Mouse (Mus musculus) heart, postnatal 0 days (tissue): Measurements from ENCODE around the gene Brap. TPM values are rescaled to one million over a fixed set of nuclear protein-coding genes. Genes with fewer than 3 reads are reported as not detected.

ENCODE experiments used
- ATAC-seq: fragments of 200-750 bp; cut with Nextera tagmentation; 2 replicates; pipeline ENCODE4 v1.8.0; 2017; ENCODE audit warnings: low read depth, moderate number of reproducible peaks, moderate library complexity; ENCODE audit not compliant: insufficient read depth
- DNase-seq: peaks from one replicate; pipeline ENCODE4 v3.0.0-alpha.2; 2016; ENCODE audit warnings: low spot score
- H3K27ac ChIP-seq: fragments of 300-500 bp; sonication (generic); 2 replicates; pipeline ENCODE4 v1.5.1; 2014; ENCODE audit warnings: low read depth, mild to moderate bottlenecking
- H3K27me3 ChIP-seq: fragments of 300-500 bp; sonication (generic); 2 replicates; pipeline ENCODE4 v1.6.1; 2014; ENCODE audit warnings: low read length, mixed read lengths; ENCODE audit not compliant: control insufficient read depth, insufficient read depth
- H3K36me3 ChIP-seq: fragments of 300-500 bp; sonication (generic); replicated peaks from 2 replicates; pipeline ENCODE4 v1.6.1; 2014; ENCODE audit warnings: low read length, mixed read lengths; ENCODE audit not compliant: control insufficient read depth, insufficient read depth
- H3K4me1 ChIP-seq: fragments of 300-500 bp; sonication (generic); 2 replicates; pipeline ENCODE4 v1.6.1; 2014; ENCODE audit warnings: antibody characterized with exemption; ENCODE audit not compliant: control insufficient read depth, insufficient read depth
- H3K4me2 ChIP-seq: fragments of 300-500 bp; sonication (generic); 2 replicates; pipeline ENCODE4 v1.6.1; 2014; ENCODE audit warnings: low read depth, mild to moderate bottlenecking, low read length, moderate library complexity
- H3K4me3 ChIP-seq: fragments of 300-500 bp; sonication (generic); 2 replicates; pipeline ENCODE4 v1.5.1; 2014; ENCODE audit warnings: low read depth, low read length
- H3K9ac ChIP-seq: fragments of 300-500 bp; sonication (generic); replicated peaks from 2 replicates; pipeline ENCODE4 v1.6.1; 2014; ENCODE audit warnings: low read depth, low read length, mixed read lengths
- H3K9me3 ChIP-seq: fragments of 300-500 bp; sonication (generic); replicated peaks from 2 replicates; pipeline ENCODE4 v1.6.1; 2016; ENCODE audit warnings: low read length; ENCODE audit not compliant: control insufficient read depth
- CTCF ChIP-seq: IDR thresholded peaks from 2 replicates; pipeline ENCODE4 v1.5.1; 2016; ENCODE audit warnings: antibody characterized with exemption, control low read depth, low read depth
- EP300 ChIP-seq: IDR thresholded peaks from 2 replicates; pipeline ENCODE4 v1.6.1; 2016; ENCODE audit warnings: antibody characterized with exemption, low read depth
- WGBS: fragments of 180-500 bp; shearing (Covaris S2); extraction: QIAGEN DNeasy Blood & Tissue Kit; methylation state at CpG from one replicate; pipeline ENCODE4 v1.1.7; 2014; 5-methylcytosine and 5-hydroxymethylcytosine counted together
- polyA plus RNA-seq: library from polyadenylated mRNA; unstranded; fragments of >200 nt; fragmentation: Nextera tagmentation; extraction: Ambion mirVana; gene quantifications from 2 replicates; pipeline ENCODE4 v1.2.1, GENCODE M21; 2015
- total RNA-seq: library from RNA; depleted of rRNA; stranded (reverse); fragments of >200 nt; gene quantifications from 2 replicates; pipeline ENCODE4 v1.2.3, GENCODE M21; 2014; ENCODE audit warnings: low replicate concordance

Gene Brap
- total and polyA plus RNA-seq, 2 experiments from 2014 or later, result 23.2 to 32.9 TPM

DNA sequence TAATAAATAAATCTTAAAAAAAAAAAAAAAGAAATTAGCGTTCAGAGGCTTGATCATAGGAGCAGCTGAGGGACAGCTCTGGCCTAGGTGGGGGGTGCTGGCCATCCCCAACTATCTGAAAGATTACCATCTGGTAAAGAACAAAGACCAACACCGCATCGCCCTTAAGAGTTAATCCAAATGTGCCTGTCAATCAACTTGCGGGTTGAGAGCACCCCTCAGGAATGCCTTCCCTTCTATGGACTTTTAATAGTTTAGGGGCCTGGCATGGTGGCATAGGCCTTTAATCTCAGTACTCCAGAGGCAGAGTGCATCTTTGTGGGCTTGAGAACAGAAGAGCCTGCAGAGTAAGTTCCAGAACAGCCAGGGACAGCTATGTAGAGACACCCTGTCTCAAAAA lies 32.5 kb downstream of the Brap start:
- no peak for DNase-seq
- Histone ChIP-seq H3K36me3 (no peaks in the 10 kb centered on the region), H3K27me3 (no peaks in the 10 kb centered on the region), H3K27ac (no peak overlapping the region), H3K4me1 (no peaks in the 10 kb centered on the region), H3K4me3 (no peak overlapping the region), H3K4me2 (no peak overlapping the region), H3K9me3 (no peaks in the 10 kb centered on the region), H3K9ac (no peak overlapping the region)
- TF ChIP-seq CTCF (no peak), EP300 (no peak)
- WGBS, result 72% methylated on average over 4 of the region's 4 CpGs
- no peak for ATAC-seq

DNA sequence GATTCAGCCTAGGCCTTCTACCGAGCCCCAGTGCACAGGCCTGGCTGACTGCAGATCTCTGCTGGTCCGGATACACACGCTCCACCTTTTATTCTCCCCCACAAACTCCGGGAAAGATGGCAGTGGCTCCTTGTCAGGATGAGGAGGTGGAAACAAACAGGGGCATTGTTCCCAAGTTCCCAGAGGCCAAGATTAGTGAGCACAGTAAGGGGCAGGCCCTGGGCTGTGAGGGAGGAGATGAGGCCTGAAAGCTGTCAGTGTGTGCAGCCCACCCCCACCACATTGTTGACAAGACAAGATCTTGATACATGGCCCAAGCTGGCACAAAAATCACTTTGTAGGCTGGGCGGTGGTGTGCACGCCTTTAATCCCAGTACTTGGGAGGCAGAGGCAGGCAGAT lies 36.4 kb downstream of the Brap start:
- no peaks in the 10 kb centered on the region for H3K27me3 ChIP-seq
- H3K4me3 ChIP-seq, result no peak overlapping the region
- no peak overlapping the region for H3K9ac ChIP-seq
- TF ChIP-seq CTCF (no peak), EP300 (no peak)
- DNase-seq (no peak), ATAC-seq (no peak)
- H3K4me2 ChIP-seq, result no peak overlapping the region
- H3K4me1 ChIP-seq, result peaks cover 5% of the 10 kb centered on the region; the same call in 1 of the 2 replicates
- H3K27ac ChIP-seq, result no peak overlapping the region
- 58% methylated on average over 6 of the region's 6 CpGs for WGBS
- no peaks in the 10 kb centered on the region for H3K36me3 ChIP-seq
- H3K9me3 ChIP-seq, result no peaks in the 10 kb centered on the region

DNA sequence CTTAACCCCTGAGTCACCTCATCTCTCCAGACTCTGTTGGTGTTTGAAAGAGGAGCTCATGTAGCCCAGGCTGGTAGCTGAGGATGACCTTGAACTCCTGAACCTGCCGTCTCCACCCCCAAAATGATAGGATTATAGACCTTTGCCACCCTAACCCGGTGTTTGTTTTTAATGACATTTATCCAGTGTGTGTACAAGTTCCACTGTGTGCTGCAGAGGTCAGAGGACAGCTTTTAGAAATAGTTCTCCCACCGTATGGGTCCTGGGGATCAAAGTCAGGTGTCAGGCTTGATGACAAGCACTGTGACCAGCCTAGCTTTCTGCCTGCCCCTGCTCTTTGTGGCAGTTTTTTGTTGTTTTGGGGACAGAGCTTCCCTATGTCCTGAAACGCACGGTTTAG lies 39.5 kb downstream of the Brap start:
- peaks cover 5% of the 10 kb centered on the region; the same call in 1 of the 2 replicates for H3K4me1 ChIP-seq
- no peak overlapping the region for H3K27ac ChIP-seq
- H3K27me3 ChIP-seq, result no peaks in the 10 kb centered on the region
- no peak for ATAC-seq
- H3K4me2 ChIP-seq, result peak overlapping the region; percentile 60; the same call in 1 of the 2 replicates
- H3K9me3 ChIP-seq, result no peaks in the 10 kb centered on the region
- no peak overlapping the region for H3K4me3 ChIP-seq
- no peaks in the 10 kb centered on the region for H3K36me3 ChIP-seq
- H3K9ac ChIP-seq, result peak overlapping the region; percentile 41; the same call in 1 of the 2 replicates
- no peak for DNase-seq
- TF ChIP-seq EP300, result no peak
- no peak for TF ChIP-seq CTCF
- WGBS, result 50% methylated on average over 5 of the region's 5 CpGs

DNA sequence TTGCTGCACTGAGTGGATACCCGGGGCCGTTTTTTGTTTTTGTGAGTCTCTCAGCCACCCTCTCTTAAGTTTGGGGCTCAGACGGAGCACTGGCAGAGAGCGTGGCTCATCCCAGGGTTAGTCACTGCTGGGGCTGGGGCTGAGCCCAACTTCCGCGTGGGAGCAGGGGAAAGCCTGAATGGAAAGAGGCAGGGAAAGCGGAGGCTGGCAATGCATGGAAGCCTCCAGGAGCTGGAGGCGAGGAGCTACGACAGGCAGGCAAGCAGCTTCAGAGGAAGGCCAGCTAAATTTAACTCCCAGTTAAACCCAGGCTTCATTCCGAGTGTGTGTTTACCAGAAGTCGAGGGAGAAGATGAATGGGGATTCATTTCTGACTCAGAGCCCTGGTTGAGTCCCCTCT lies 40.1 kb downstream of the Brap start:
- DNase-seq (no peak), ATAC-seq (peak; percentile 25; the same call in 1 of the 2 replicates)
- Histone ChIP-seq H3K36me3 (no peaks in the 10 kb centered on the region), H3K4me3 (peak overlapping the region; percentile 26), H3K4me2 (peak overlapping the region; percentile 60), H3K27me3 (no peaks in the 10 kb centered on the region), H3K9ac (peak overlapping the region; percentile 41), H3K9me3 (no peaks in the 10 kb centered on the region), H3K27ac (peak overlapping the region; percentile 62), H3K4me1 (peaks cover 5% of the 10 kb centered on the region; the same call in 1 of the 2 replicates)
- TF ChIP-seq CTCF (no peak), EP300 (no peak)
- WGBS, result 12% methylated on average over 11 of the region's 11 CpGs

DNA sequence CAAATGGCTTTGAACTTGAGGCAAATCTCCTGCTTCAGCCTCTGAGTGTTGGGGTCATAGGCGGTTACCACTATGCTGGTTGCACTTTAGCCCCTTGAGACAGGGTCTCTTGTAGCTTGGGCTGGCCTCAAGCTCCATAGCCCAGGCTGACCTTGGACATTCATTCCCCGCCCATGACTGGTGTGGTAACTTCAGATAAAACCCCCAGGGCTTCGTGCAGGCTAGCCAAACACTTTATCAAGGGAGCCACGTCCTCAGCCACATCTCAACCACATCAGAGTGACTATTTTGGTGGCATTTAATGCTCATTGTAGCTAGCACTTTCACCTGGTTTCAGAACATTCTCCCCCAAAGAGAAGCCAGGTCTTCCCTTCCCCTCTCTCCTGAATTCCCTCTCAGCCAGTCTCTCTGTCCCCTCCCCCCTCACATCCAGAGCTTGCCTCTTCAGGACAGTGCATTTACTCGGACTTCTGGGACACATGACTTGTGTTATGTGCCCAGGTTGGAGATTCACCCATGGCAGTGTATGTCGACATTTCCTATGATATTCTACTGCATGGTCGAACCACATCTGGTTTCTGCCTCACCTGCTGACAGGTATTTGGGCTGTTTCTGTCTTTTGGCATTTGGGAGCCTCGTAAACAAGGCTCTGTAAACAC lies 40.9 kb downstream of the Brap start:
- TF ChIP-seq CTCF, result no peak
- no peak for TF ChIP-seq EP300
- no peak overlapping the region for H3K27ac ChIP-seq
- H3K36me3 ChIP-seq, result no peaks in the 10 kb centered on the region
- DNase-seq, result no peak
- H3K9me3 ChIP-seq, result no peaks in the 10 kb centered on the region
- ATAC-seq, result no peak
- no peaks in the 10 kb centered on the region for H3K27me3 ChIP-seq
- 41% methylated on average over 8 of the region's 8 CpGs for WGBS
- H3K9ac ChIP-seq, result no peak overlapping the region
- H3K4me2 ChIP-seq, result no peak overlapping the region
- no peak overlapping the region for H3K4me3 ChIP-seq
- peaks cover 5% of the 10 kb centered on the region; the same call in 1 of the 2 replicates for H3K4me1 ChIP-seq

DNA sequence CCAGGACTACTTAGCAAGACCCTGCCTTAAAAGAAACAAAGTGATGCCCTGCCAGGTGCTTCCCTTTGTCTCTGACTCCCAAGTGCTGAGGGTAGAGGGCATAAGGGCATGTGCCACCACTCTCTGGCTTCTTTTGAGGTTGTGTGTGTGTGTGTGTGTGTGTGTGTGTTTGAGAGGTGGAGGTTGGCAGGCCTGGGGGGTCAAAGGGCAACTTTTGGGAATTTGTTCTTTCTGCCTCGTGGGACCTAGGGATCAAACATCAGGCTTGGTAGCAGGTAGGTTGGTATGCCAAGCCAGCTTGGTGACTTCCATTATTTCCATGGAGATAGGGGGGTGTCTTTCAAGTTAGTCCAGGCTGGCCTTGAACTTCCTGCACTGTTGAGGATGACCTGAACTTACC lies 43.0 kb downstream of the Brap start:
- no peak for TF ChIP-seq CTCF
- no peak for TF ChIP-seq EP300
- no peak overlapping the region for H3K4me3 ChIP-seq
- no peak overlapping the region for H3K9ac ChIP-seq
- H3K27ac ChIP-seq, result no peak overlapping the region
- ATAC-seq (no peak), DNase-seq (no peak)
- H3K36me3 ChIP-seq, result no peaks in the 10 kb centered on the region
- WGBS, result 70% methylated on average over 1 of the region's 1 CpGs
- no peak overlapping the region for H3K4me2 ChIP-seq
- H3K4me1 ChIP-seq, result peaks cover 5% of the 10 kb centered on the region; the same call in 1 of the 2 replicates
- no peaks in the 10 kb centered on the region for H3K27me3 ChIP-seq
- no peaks in the 10 kb centered on the region for H3K9me3 ChIP-seq
